Mouse (Mus musculus) embryonic facial prominence, embryonic 13.5 days (tissue): ENCODE results near the gene Cd44. TPM values are rescaled to one million over a fixed set of nuclear protein-coding genes. Genes with fewer than 3 reads are reported as not detected.

Experiments used
- ATAC-seq: fragments of 200-750 bp; cut with Nextera tagmentation; 2 replicates; pipeline ENCODE4 v1.8.0; 2017; ENCODE audit warnings: low read depth; ENCODE audit not compliant: insufficient number of reproducible peaks, insufficient read depth, low FRiP score, low TSS enrichment
- H3K27ac ChIP-seq: fragments of 300-500 bp; sonication (generic); 2 replicates; pipeline ENCODE4 v1.5.1; 2015; ENCODE audit warnings: moderate library complexity, mild to moderate bottlenecking, inconsistent platforms
- H3K27me3 ChIP-seq: fragments of 300-500 bp; sonication (generic); 2 replicates; pipeline ENCODE4 v1.6.1; 2015; ENCODE audit warnings: mild to moderate bottlenecking, inconsistent platforms
- H3K36me3 ChIP-seq: fragments of 300-500 bp; sonication (generic); 2 replicates; pipeline ENCODE4 v1.6.1; 2015; ENCODE audit warnings: mild to moderate bottlenecking, inconsistent platforms
- H3K4me1 ChIP-seq: fragments of 300-500 bp; sonication (generic); 2 replicates; pipeline ENCODE4 v1.6.1; 2015; ENCODE audit warnings: inconsistent platforms
- H3K4me2 ChIP-seq: fragments of 300-500 bp; sonication (generic); 2 replicates; pipeline ENCODE4 v1.6.1; 2015; ENCODE audit warnings: moderate library complexity, mild to moderate bottlenecking, inconsistent platforms
- H3K4me3 ChIP-seq: fragments of 300-500 bp; sonication (generic); 2 replicates; pipeline ENCODE4 v1.5.1; 2015; ENCODE audit warnings: mild to moderate bottlenecking, inconsistent platforms
- H3K9ac ChIP-seq: fragments of 300-500 bp; sonication (generic); 2 replicates; pipeline ENCODE4 v1.6.1; 2015; ENCODE audit warnings: mild to moderate bottlenecking, inconsistent platforms
- H3K9me3 ChIP-seq: fragments of 300-500 bp; sonication (generic); 2 replicates; pipeline ENCODE4 v1.6.1; 2016; ENCODE audit warnings: inconsistent platforms
- WGBS: fragments of 180-500 bp; shearing (Covaris S2); methylation state at CpG from one replicate; pipeline ENCODE4 v1.1.7; 2015; ENCODE audit warnings: mixed read lengths; 5-methylcytosine and 5-hydroxymethylcytosine counted together
- polyA plus RNA-seq: library from polyadenylated mRNA; unstranded; fragments of >200 nt; fragmentation: Nextera tagmentation; extraction: Ambion mirVana; gene quantifications from 2 replicates; pipeline ENCODE4 v1.2.1, GENCODE M21; 2015

Gene Cd44
- polyA plus RNA-seq, 1 experiment from 2014 or later, result 25.5 TPM

- ATAC-seq, result no peak
- Histone ChIP-seq H3K27ac (no peak overlapping the region), H3K4me3 (no peak overlapping the region), H3K4me1 (peaks cover 20% of the 10 kb centered on the region), H3K27me3 (no peaks in the 10 kb centered on the region), H3K9ac (no peak overlapping the region), H3K4me2 (no peak overlapping the region), H3K9me3 (no peaks in the 10 kb centered on the region), H3K36me3 (no peaks in the 10 kb centered on the region)
- WGBS, result 97% methylated on average over 1 of the region's 1 CpGs
Measured at GRCm38 (mm10) chr2:102887137-102887536, 14.3 kb downstream of the Cd44 start.

GRCm38 (mm10) chr2:102886306-102886935, 15.0 kb downstream of the Cd44 start:
- Histone ChIP-seq H3K36me3 (no peaks in the 10 kb centered on the region), H3K27ac (no peak overlapping the region), H3K9me3 (no peaks in the 10 kb centered on the region), H3K9ac (no peak overlapping the region), H3K4me3 (no peak overlapping the region), H3K27me3 (no peaks in the 10 kb centered on the region), H3K4me2 (no peak overlapping the region), H3K4me1 (peaks cover 25% of the 10 kb centered on the region)
- 91% methylated on average over 6 of the region's 6 CpGs for WGBS
- no peak for ATAC-seq

GRCm38 (mm10) chr2:102882597-102883272, 18.7 kb downstream of the Cd44 start:
- H3K4me3 ChIP-seq, result no peak overlapping the region
- peaks cover 28% of the 10 kb centered on the region for H3K4me1 ChIP-seq
- no peaks in the 10 kb centered on the region for H3K27me3 ChIP-seq
- ATAC-seq, result no peak
- peak overlapping the region; percentile 83 for H3K27ac ChIP-seq
- H3K9me3 ChIP-seq, result no peaks in the 10 kb centered on the region
- H3K4me2 ChIP-seq, result no peak overlapping the region
- H3K36me3 ChIP-seq, result no peaks in the 10 kb centered on the region
- WGBS, result 40% methylated on average over 6 of the region's 6 CpGs
- no peak overlapping the region for H3K9ac ChIP-seq

GRCm38 (mm10) chr2:102882004-102882588, 19.4 kb downstream of the Cd44 start:
- H3K4me1 ChIP-seq, result peaks cover 28% of the 10 kb centered on the region
- H3K4me3 ChIP-seq, result no peak overlapping the region
- no peaks in the 10 kb centered on the region for H3K9me3 ChIP-seq
- no peak overlapping the region for H3K4me2 ChIP-seq
- H3K27me3 ChIP-seq, result no peaks in the 10 kb centered on the region
- no peaks in the 10 kb centered on the region for H3K36me3 ChIP-seq
- ATAC-seq, result 0 out of 2 replicates have a peak, but pooled peaks have one; percentile 48
- 64% methylated on average over 8 of the region's 8 CpGs for WGBS
- H3K27ac ChIP-seq, result peak overlapping the region; percentile 83
- H3K9ac ChIP-seq, result no peak overlapping the region

- H3K27me3 ChIP-seq, result no peaks in the 10 kb centered on the region
- no peak for ATAC-seq
- H3K4me3 ChIP-seq, result no peak overlapping the region
- no peaks in the 10 kb centered on the region for H3K9me3 ChIP-seq
- no peak overlapping the region for H3K4me2 ChIP-seq
- H3K36me3 ChIP-seq, result no peaks in the 10 kb centered on the region
- WGBS, result 36% methylated on average over 2 of the region's 2 CpGs
- no peak overlapping the region for H3K9ac ChIP-seq
- H3K27ac ChIP-seq, result no peak overlapping the region
- peaks cover 36% of the 10 kb centered on the region for H3K4me1 ChIP-seq
Measured at GRCm38 (mm10) chr2:102878513-102878912, 23.0 kb downstream of the Cd44 start.

GRCm38 (mm10) chr2:102877463-102877862, 24.0 kb downstream of the Cd44 start:
- H3K36me3 ChIP-seq, result no peaks in the 10 kb centered on the region
- no peak overlapping the region for H3K9ac ChIP-seq
- 94% methylated on average over 4 of the region's 4 CpGs for WGBS
- H3K27me3 ChIP-seq, result no peaks in the 10 kb centered on the region
- H3K4me1 ChIP-seq, result peaks cover 30% of the 10 kb centered on the region
- H3K27ac ChIP-seq, result no peak overlapping the region
- ATAC-seq, result no peak
- no peaks in the 10 kb centered on the region for H3K9me3 ChIP-seq
- H3K4me2 ChIP-seq, result no peak overlapping the region
- no peak overlapping the region for H3K4me3 ChIP-seq

- Histone ChIP-seq H3K27me3 (no peaks in the 10 kb centered on the region), H3K4me2 (no peak overlapping the region), H3K9me3 (no peaks in the 10 kb centered on the region), H3K27ac (no peak overlapping the region), H3K4me3 (no peak overlapping the region), H3K4me1 (peaks cover 25% of the 10 kb centered on the region), H3K9ac (no peak overlapping the region), H3K36me3 (no peaks in the 10 kb centered on the region)
- WGBS, result 23% methylated on average over 1 of the region's 1 CpGs
- ATAC-seq, result no peak
Measured at GRCm38 (mm10) chr2:102876141-102876540, 25.3 kb downstream of the Cd44 start.

GRCm38 (mm10) chr2:102873848-102874247, 27.6 kb downstream of the Cd44 start:
- Histone ChIP-seq H3K4me3 (no peak overlapping the region), H3K4me1 (peaks cover 19% of the 10 kb centered on the region), H3K36me3 (no peaks in the 10 kb centered on the region), H3K4me2 (no peak overlapping the region), H3K9me3 (no peaks in the 10 kb centered on the region), H3K27me3 (no peaks in the 10 kb centered on the region), H3K9ac (no peak overlapping the region), H3K27ac (no peak overlapping the region)
- ATAC-seq, result no peak
- WGBS, result 46% methylated on average over 4 of the region's 4 CpGs

GRCm38 (mm10) chr2:102873194-102873593, 28.3 kb downstream of the Cd44 start:
- Histone ChIP-seq H3K27me3 (no peaks in the 10 kb centered on the region), H3K36me3 (no peaks in the 10 kb centered on the region), H3K9me3 (no peaks in the 10 kb centered on the region), H3K4me1 (peaks cover 19% of the 10 kb centered on the region), H3K4me3 (no peak overlapping the region), H3K4me2 (no peak overlapping the region), H3K27ac (no peak overlapping the region), H3K9ac (no peak overlapping the region)
- 83% methylated on average over 4 of the region's 4 CpGs for WGBS
- ATAC-seq, result no peak

GRCm38 (mm10) chr2:102872436-102872835, 29.0 kb downstream of the Cd44 start:
- no peak for ATAC-seq
- no peaks in the 10 kb centered on the region for H3K9me3 ChIP-seq
- no peak overlapping the region for H3K4me2 ChIP-seq
- H3K27ac ChIP-seq, result no peak overlapping the region
- peaks cover 19% of the 10 kb centered on the region for H3K4me1 ChIP-seq
- H3K36me3 ChIP-seq, result no peaks in the 10 kb centered on the region
- H3K9ac ChIP-seq, result no peak overlapping the region
- WGBS, result 59% methylated on average over 2 of the region's 2 CpGs
- no peaks in the 10 kb centered on the region for H3K27me3 ChIP-seq
- no peak overlapping the region for H3K4me3 ChIP-seq

GRCm38 (mm10) chr2:102868444-102868843, 33.0 kb downstream of the Cd44 start:
- WGBS, result 86% methylated on average over 2 of the region's 2 CpGs

More at GRCm38 (mm10) chr2:102868444-102868843, 33.0 kb downstream of the Cd44 start:
- ATAC-seq, result no peak
- no peak overlapping the region for H3K4me2 ChIP-seq
- no peaks in the 10 kb centered on the region for H3K36me3 ChIP-seq
- no peak overlapping the region for H3K9ac ChIP-seq
- no peak overlapping the region for H3K4me3 ChIP-seq
- H3K27me3 ChIP-seq, result no peaks in the 10 kb centered on the region
- H3K9me3 ChIP-seq, result no peaks in the 10 kb centered on the region
- H3K27ac ChIP-seq, result no peak overlapping the region
- peaks cover 14% of the 10 kb centered on the region for H3K4me1 ChIP-seq
